Mouse (Mus musculus): ENCODE measurements at regions not wholly inside any gene's neighbourhood (a gene's known extent, or its start where the extent isn't known, plus 50 kb on each side); places are given as distances from the start of the nearest gene placed in this dataset.

DNA sequence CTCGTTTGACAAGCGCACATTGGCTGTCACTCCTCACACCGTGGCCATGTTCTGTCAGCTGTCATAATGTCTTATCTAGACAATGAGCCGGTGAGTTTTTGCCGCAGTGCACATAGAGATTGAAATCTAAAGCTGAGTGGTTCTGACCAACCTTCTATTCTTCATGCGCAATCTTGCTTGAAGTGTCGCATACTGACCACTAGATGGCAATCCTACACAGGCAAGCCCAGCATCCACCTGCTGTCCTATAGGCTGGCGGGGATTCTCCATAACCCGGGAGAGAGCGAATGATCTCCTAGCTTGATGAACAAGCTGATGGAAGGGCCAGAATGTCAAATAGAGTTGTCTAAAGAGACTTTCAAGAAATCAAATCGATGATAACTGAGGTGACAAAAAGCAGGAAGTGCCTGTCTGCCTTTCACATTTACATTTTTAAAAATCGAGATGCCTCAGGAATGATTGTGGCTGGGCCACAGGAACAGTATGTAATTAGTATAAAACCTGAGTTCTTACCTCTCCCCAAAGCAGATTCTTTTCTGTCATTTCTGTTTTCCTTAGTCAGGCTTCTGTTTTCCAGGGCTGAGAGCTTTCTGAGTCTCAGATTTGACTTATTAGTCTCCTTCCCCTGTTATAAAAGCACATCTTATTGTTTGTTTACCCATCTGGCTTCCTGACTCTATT, 434.4 kb downstream of the Hace1 start:
- peak; percentile 82 for TF ChIP-seq CTCF (IDR thresholded peaks at IDR 0.05; ENCODE audit: low read depth)
- TF ChIP-seq EP300 (IDR thresholded peaks at IDR 0.05; ENCODE audit: low read depth), result no peak
